Mouse (Mus musculus) heart, adult 11 months (tissue): ENCODE data around the gene Ubap1l.

Experiments used
- DNase-seq: peaks from one replicate; pipeline ENCODE4 v3.0.0; 2022

Ubap1l gene

GRCm38 (mm10) chr9:65374468-65375162 lies 13.8 kb downstream of the Ubap1l start:
- peak; percentile 93 for DNase-seq

DNA sequence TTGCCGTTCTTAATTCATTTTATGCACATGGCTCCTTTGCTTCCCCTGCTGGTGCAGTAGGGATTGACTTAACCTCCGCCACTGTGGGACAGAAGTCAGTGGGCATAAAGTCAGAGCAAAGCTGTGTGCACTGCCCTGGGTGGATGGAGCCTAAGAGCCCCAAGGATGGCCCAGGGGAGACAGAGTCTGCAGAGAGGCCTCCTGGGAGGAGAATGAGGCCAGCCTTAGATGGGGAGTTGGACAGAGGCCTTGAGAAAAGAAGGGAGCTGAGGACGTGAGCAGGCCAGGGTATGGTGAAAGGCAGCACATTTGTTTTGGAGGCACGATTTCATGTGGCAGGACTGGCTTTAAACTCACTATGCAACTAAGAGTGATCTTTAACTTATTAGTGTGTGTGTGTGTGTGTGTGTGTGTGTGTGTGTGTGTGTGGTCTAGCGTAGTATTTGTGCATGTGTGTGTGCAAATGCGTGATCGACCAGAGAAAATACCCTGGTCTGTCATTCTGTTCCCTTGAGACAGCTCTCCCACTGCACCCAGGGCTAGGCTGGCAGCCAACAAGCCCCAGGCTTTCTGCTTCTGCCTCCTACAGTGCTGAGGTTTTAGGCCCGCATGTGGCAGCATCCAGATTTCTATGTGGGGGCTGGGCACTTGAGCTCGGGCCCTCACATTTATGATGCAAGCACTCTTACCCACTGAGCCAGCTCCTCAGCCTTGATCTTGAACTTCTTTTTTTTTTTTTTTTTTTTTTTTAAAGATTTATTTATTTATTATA lies 14.5 kb downstream of the Ubap1l start:
- peak; percentile 93 for DNase-seq

DNA sequence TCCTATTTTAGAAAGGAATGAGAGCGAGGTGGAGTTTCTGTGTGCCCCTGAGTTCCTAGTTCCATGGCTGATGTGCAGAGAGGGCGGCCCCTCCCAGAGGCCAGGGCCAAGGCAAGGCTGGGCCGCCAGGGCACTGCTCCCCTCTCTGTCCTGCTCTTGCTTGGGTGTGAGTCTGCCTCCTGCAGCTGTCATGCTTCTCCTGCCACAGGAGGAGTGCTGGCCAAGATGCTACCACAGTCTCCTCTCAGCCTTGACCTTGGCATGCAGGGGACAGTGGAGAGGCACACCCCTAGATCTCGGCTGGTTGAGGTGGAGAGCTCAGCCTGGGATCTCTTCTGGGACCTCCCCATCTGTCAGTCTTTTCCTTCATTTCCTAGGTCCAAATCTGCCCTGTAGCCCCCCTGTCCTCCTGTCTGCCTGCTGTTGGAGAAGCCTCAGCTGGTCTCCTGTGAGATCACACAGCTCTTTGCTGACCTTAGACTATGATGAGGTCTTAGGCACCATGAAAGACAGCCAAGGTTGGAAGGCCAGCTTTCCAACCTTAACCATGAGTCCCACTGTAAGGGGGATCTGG lies 20.3 kb downstream of the Ubap1l start:
- no peak for DNase-seq

DNA sequence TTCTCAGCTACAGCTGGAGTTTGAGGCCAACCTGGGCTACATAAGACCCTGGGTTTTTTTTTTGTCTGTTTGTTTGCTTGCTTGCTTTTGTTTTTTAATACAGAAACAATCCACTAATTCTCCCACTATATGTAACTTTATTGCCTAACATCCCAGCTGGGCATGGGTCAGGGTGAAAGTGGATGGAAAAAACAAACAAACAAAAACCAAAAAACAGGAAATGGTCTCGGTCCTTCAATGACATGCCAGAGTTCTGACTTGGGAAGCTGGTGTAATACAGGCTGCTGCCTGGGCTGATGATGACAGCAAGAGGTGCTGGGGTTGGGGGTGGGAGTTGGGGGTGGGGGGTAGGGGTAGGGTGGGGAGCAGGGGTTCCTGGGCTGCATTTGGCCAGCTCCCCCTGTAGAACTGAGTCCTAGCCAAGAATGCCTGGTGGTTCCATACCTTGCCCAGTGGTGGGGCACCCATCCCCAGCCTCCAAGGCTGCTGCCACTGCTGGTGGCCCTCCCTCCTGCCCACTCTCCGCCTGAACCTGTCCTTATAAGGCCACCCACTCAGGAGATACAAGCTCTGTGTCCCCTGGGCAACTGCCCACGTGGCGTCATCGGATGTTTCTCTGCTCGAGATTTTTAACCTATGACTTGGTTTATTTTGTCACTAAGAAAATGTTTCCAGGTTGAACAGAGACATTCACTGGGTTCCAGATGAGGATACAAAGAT lies 21.4 kb downstream of the Ubap1l start:
- no peak for DNase-seq

DNA sequence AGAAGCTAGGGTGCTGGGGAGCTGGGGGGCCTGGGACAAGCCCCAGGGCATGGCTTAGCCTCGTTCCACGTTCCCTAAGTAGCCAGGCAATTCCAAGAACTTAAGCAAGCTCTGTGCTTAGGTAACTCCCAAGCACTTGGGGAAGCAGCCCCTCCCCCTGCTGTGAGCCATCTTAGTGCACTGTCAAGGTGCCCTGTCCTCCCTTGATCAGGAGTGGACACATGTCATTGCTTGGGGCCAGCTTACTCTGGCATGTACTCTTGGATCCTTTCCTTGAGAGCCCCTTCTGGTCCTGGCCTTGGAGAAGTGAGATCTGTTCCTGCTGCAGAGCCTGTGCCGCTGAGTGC lies 21.9 kb downstream of the Ubap1l start:
- DNase-seq = no peak

GRCm38 (mm10) chr9:65384276-65384675 lies 23.4 kb downstream of the Ubap1l start:
- DNase-seq = no peak

GRCm38 (mm10) chr9:65386373-65387140 lies 25.7 kb downstream of the Ubap1l start:
- no peak for DNase-seq

DNA sequence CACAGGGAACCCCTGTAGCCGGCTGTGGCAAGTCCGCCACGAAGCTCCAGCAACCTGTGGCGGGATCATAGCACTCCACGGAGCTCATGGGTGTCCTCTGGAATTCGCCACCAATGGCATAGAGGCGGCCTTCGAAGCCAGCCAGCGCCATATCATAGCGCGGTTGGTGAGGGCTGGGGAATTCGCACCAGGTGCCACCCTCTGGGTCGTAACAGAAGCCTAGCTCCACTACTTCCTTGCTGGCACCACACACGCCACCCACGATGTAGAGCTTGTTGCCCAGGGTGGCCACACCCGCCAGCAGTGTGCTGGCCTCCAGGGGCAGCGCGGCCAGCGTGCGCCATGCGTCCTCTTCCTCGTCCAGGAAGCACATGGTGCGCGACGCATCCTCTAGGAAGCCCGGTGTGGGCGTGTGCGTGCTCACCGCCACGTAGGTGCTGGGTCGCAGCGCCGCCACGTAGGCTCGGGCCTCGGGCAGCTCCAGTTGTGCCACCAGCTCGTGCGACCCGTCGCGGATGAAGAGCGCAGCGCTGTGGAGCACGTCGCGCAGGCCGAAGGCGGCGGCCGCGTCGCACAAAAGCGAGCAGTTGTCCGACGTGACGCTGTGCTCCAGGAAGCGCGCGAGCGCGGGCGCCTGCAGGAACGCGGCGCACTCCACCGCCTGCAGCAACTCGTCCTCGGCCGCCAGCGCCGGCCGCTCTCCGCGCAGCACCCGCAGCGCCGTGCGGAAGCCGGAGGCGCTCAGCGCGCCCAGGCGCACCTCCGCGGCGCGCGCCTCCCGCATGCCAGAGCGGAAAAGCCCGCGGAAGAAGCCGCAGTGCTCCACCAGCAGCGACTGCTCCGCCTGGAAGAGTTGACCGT lies 30.1 kb downstream of the Ubap1l start:
- no peak for DNase-seq

GRCm38 (mm10) chr9:65391613-65391964 lies 30.7 kb downstream of the Ubap1l start, which contains the start of gene Kbtbd13:
Gene Kbtbd13, minus strand, starts transcription at chr9:65391652.
- peak; percentile 96 for DNase-seq

- DNase-seq = peak; percentile 95
Measured at GRCm38 (mm10) chr9:65392638-65393364, 32.0 kb downstream of the Ubap1l start.

DNA sequence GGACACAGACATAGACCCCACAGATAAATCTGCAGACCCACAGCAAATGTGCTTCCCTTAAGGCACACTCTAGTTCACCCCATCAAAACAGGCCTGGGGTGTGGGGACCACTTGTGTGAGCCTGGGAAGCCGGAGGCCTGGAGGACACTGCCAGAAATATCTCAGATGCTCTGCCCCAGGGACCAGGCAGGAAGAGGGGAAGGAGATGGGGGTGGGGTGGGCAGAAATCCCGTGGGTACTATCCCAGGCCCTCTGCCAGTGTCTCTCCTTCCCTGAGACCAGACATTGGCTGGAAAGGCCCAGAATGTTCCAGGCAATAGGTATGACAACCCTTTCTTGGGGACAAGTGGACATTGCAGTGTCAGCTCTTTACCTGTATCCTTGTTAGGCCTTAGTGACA lies 32.8 kb downstream of the Ubap1l start:
- peak; percentile 98 for DNase-seq

DNA sequence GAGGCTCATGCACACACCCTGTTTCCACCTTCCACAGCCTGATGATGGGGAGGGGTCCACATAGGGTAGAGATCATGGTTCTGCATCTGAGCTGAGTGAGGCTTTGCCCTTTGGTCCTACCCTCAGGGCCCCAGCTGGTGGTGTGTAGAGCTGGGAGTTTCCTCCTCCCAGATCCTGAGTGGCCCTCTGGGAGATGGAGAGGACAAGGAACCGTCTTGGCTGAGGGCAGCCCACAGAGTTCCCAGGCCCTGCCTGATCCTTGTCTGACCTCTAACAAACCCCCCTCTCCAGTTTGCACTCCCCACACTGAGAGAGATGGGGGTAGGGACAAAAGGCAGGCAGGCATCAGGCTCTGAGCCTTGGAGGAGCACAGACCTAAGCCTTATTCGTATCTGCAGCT lies 33.5 kb downstream of the Ubap1l start:
- peak; percentile 98 for DNase-seq

DNA sequence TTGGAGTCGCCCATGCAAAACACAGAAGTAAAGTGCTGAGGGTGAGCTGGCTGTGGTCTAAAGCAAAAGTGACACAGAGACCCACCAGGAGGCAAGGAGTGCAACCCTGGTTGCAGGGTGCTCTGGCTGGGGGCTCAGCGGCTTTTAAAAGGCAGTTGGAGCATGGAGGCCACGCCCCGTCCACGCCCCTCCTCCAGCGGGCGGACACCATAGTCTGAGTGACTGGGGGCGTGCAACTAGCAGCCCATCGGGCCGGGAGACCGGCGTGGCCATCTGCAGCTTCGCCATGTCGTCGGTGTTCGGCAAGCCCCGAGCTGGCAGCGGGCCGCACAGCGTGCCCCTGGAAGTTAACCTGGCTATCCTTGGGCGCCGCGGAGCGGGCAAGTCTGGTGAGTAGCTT lies 37.4 kb downstream of the Ubap1l start, which contains the start of gene Rasl12:
Gene Rasl12, plus strand, starts transcription at position 228 of the 400 bp plus-strand sequence.
- peak; percentile 99 for DNase-seq

- DNase-seq = no peak
Measured at GRCm38 (mm10) chr9:65399934-65400333, 39.1 kb downstream of the Ubap1l start.

- peak; percentile 99 for DNase-seq
Measured at GRCm38 (mm10) chr9:65404331-65405183, 43.7 kb downstream of the Ubap1l start.

- peak; percentile 90 for DNase-seq
Measured at GRCm38 (mm10) chr9:65405184-65405449, 44.3 kb downstream of the Ubap1l start.

DNA sequence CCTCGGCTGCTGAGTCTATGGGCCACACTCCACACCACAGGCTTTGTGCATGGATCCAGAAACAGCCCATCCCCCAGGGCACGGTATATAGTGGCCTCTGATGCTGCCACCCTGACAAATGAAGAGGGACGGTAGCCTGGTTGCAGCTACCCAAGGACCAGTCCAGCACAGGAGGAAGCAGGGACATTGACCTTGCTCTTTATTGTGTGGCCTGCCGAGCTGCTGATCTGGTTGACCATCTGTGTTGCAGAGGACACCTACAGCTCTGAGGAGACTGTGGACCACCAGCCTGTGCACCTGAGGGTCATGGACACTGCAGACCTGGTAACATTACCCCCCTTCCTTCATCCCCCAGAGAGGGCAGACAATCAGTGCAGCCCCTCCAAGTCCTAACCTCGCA lies 46.5 kb downstream of the Ubap1l start:
- peak; percentile 82 for DNase-seq

DNA sequence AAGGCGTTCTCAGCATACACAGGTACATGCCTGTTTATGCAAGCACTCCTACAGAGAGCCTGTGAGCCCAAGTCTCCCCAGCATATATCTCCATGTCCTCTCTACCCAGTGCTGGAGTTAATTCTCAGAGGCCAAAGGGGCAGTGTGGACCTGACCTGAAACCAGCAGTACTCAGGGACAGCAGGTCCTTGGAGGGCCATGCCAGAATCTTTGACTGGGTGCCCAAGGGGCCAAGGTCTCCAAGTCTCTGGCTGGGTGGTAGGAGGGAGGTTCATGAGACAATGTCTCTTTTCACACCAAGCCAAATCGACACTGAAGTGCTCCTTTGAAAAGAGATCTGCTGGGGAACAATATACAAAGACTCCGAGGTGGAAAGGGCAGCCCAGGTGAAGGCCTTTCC lies 47.0 kb downstream of the Ubap1l start:
- peak; percentile 81 for DNase-seq

DNA sequence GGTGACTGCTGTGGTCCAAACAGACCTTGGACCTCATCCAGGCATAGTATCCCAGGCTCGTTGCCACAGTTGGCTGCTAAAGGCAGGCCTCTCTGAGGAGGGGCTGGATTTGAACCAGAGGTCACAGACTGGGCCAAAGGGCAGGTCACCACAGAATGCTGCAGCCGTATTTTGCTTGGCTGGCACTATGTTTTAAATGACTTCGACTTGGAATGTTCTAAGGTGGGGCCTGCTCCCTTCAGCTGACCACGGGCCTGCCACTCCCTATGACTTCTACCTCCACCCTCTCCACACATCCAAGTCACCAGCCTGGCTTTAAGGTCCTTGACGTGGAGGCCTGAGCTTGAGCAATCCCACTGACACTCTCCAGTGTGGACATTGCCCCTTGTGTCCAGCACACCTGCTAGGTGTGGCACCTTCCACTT lies 48.0 kb downstream of the Ubap1l start:
- DNase-seq = peak; percentile 96

DNA sequence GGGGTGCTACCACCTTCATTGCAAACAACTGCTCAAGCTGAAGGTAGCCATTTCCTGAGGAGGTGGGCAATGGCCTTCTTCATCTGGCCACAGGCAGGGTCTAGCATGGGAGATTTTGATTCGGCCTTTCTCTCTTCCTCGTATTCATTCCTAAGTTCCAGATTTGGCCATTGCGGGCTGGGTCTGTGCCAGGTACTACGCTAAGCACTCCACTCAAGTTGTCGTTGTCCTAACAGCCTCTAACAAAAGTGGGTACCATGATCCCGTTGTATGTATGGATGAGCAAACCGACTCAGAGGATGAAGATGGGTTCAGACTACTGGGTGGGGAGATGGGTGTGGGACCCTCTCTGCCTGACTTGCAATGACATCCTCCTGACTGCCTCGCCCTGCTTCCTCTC lies 49.5 kb downstream of the Ubap1l start:
- no peak for DNase-seq
